Comparison of ENCODE assay signal across 18 mouse cellular contexts in genomic region chr14:104611467-104611866, GRCm38 (mm10).
DNase-seq lines count a peak whose midpoint lies in the region; ATAC-seq and TF ChIP-seq lines count a peak whose summit lies in the region.
"Had no signal": no experiment of that assay in that cellular context is flagged by ENCODE, and none has a peak within 500 bp of the region (broad histone marks: within the 10 kb centered on the region; RNA-seq: fewer than 3 reads in every experiment).

No protein-coding gene starts in this region.

- no peak overlapping the region for H3K27ac ChIP-seq in forebrain, embryonic 14.5 days (ENCODE audit: low read depth, low read length)
- no peak overlapping the region for H3K27ac ChIP-seq in forebrain, embryonic 12.5 days
- H3K27ac ChIP-seq in hindbrain, embryonic 14.5 days: no peak overlapping the region
- no peak overlapping the region for H3K27ac ChIP-seq in hindbrain, embryonic 12.5 days
- no peak overlapping the region for H3K27ac ChIP-seq in hindbrain, postnatal 0 days
- H3K27ac ChIP-seq: heart, embryonic 13.5 days had no signal

- peak; percentile 68 for ATAC-seq in forebrain, embryonic 14.5 days
- no peak for ATAC-seq in forebrain, embryonic 12.5 days (ENCODE audit: low FRiP score)
- ATAC-seq in hindbrain, embryonic 14.5 days (ENCODE audit: low FRiP score): no peak
- ATAC-seq in hindbrain, embryonic 12.5 days (ENCODE audit: low FRiP score): no peak
- ATAC-seq in hindbrain, postnatal 0 days: no peak
- ATAC-seq: intestine, embryonic 16.5 days had no signal

- peak; percentile 50 for DNase-seq in forebrain, embryonic 14.5 days (ENCODE audit: low spot score)
- DNase-seq in hindbrain, embryonic 14.5 days (ENCODE audit: low spot score): peak; percentile 32
- DNase-seq in brain, embryonic 14.5 days (ENCODE audit: low read depth): peak; percentile 72
- DNase-seq in hindbrain, postnatal 0 days (ENCODE audit: low spot score): peak; percentile 12
- no peak for DNase-seq in testis, postnatal 10 days (ENCODE audit: low spot score)
- no peak for DNase-seq in thymus, postnatal 10 days (ENCODE audit: low spot score in 2 of 2)
- DNase-seq: adrenal gland, postnatal 10 days; cerebellum, adult 11-12 months; cerebellum, adult 9-10 months; cerebellum, postnatal 36 days; gastrocnemius, postnatal 36 days; heart, adult 11 months; heart, postnatal 36 days; kidney, adult 2 months had no signal

- no peak for TF ChIP-seq CTCF in brain, embryonic 14.5 days (IDR thresholded peaks at IDR 0.05; ENCODE audit: borderline replicate concordance, extremely low read depth, insufficient read depth, insufficient read length)
- no peak for TF ChIP-seq CTCF in hindbrain, postnatal 0 days (IDR thresholded peaks at IDR 0.05; ENCODE audit: low read depth)

- no peak overlapping the region for H3K4me2 ChIP-seq in forebrain, embryonic 14.5 days (ENCODE audit: low read length)
- no peak overlapping the region for H3K4me2 ChIP-seq in forebrain, embryonic 12.5 days
- H3K4me2 ChIP-seq in hindbrain, embryonic 14.5 days (replicated peaks): no peak overlapping the region
- H3K4me2 ChIP-seq in hindbrain, embryonic 12.5 days (replicated peaks): no peak overlapping the region
- no peak overlapping the region for H3K4me2 ChIP-seq in hindbrain, postnatal 0 days (ENCODE audit: low read depth, low read length)
- H3K4me2 ChIP-seq: heart, embryonic 13.5 days had no signal

- no peaks in the 10 kb centered on the region for H3K36me3 ChIP-seq in forebrain, embryonic 14.5 days (ENCODE audit: control insufficient read depth, insufficient read depth, low read length)
- H3K36me3 ChIP-seq in forebrain, embryonic 12.5 days (replicated peaks): no peaks in the 10 kb centered on the region
- H3K36me3 ChIP-seq in hindbrain, embryonic 14.5 days (replicated peaks; ENCODE audit: control insufficient read depth, insufficient read depth): no peaks in the 10 kb centered on the region
- no peaks in the 10 kb centered on the region for H3K36me3 ChIP-seq in hindbrain, embryonic 12.5 days
- H3K36me3 ChIP-seq in hindbrain, postnatal 0 days (ENCODE audit: insufficient read depth, low read length): no peaks in the 10 kb centered on the region
- H3K36me3 ChIP-seq: heart, embryonic 13.5 days had no signal

- no peak for TF ChIP-seq POLR2A in brain, embryonic 14.5 days (IDR thresholded peaks at IDR 0.05; ENCODE audit: borderline replicate concordance, extremely low read depth, insufficient read depth, insufficient read length, poor library complexity, severe bottlenecking)

- WGBS in forebrain, embryonic 14.5 days: 78% methylated on average over 3 of the region's 3 CpGs
- WGBS in forebrain, embryonic 12.5 days: 85% methylated on average over 3 of the region's 3 CpGs
- WGBS in hindbrain, embryonic 14.5 days: 66% methylated on average over 3 of the region's 3 CpGs
- 88% methylated on average over 3 of the region's 3 CpGs for WGBS in hindbrain, embryonic 12.5 days
- 70% methylated on average over 3 of the region's 3 CpGs for WGBS in hindbrain, postnatal 0 days

- H3K4me3 ChIP-seq in forebrain, embryonic 14.5 days (ENCODE audit: low read depth, low read length): no peak overlapping the region
- no peak overlapping the region for H3K4me3 ChIP-seq in forebrain, embryonic 12.5 days (replicated peaks)
- H3K4me3 ChIP-seq in hindbrain, embryonic 14.5 days (replicated peaks; ENCODE audit: low read length): no peak overlapping the region
- no peak overlapping the region for H3K4me3 ChIP-seq in hindbrain, embryonic 12.5 days
- H3K4me3 ChIP-seq in hindbrain, postnatal 0 days (ENCODE audit: low read length): no peak overlapping the region
- H3K4me3 ChIP-seq: heart, embryonic 13.5 days had no signal

- no peaks in the 10 kb centered on the region for H3K4me1 ChIP-seq in forebrain, embryonic 14.5 days (ENCODE audit: control insufficient read depth, insufficient read depth, low read length)
- H3K4me1 ChIP-seq in forebrain, embryonic 12.5 days: no peaks in the 10 kb centered on the region
- no peaks in the 10 kb centered on the region for H3K4me1 ChIP-seq in hindbrain, embryonic 14.5 days (replicated peaks; ENCODE audit: control insufficient read depth, insufficient read depth, low read length)
- H3K4me1 ChIP-seq in hindbrain, embryonic 12.5 days: no peaks in the 10 kb centered on the region
- no peaks in the 10 kb centered on the region for H3K4me1 ChIP-seq in hindbrain, postnatal 0 days (ENCODE audit: insufficient read depth, low read length)
- H3K4me1 ChIP-seq: heart, embryonic 13.5 days had no signal

- no peaks in the 10 kb centered on the region for H3K9me3 ChIP-seq in forebrain, embryonic 14.5 days (replicated peaks; ENCODE audit: control insufficient read depth, low read length)
- no peaks in the 10 kb centered on the region for H3K9me3 ChIP-seq in forebrain, embryonic 12.5 days
- no peaks in the 10 kb centered on the region for H3K9me3 ChIP-seq in hindbrain, embryonic 14.5 days (ENCODE audit: control insufficient read depth, low read length)
- no peaks in the 10 kb centered on the region for H3K9me3 ChIP-seq in hindbrain, embryonic 12.5 days (replicated peaks)
- no peaks in the 10 kb centered on the region for H3K9me3 ChIP-seq in hindbrain, postnatal 0 days (ENCODE audit: low read length)

- no peaks in the 10 kb centered on the region for H3K27me3 ChIP-seq in forebrain, embryonic 14.5 days (replicated peaks; ENCODE audit: control insufficient read depth, insufficient read depth, low read length)
- no peaks in the 10 kb centered on the region for H3K27me3 ChIP-seq in forebrain, embryonic 12.5 days
- no peaks in the 10 kb centered on the region for H3K27me3 ChIP-seq in hindbrain, embryonic 14.5 days (ENCODE audit: control insufficient read depth, insufficient read depth, low read length)
- no peaks in the 10 kb centered on the region for H3K27me3 ChIP-seq in hindbrain, embryonic 12.5 days
- H3K27me3 ChIP-seq in hindbrain, postnatal 0 days (ENCODE audit: insufficient read depth, low read length): no peaks in the 10 kb centered on the region
- H3K27me3 ChIP-seq: heart, embryonic 13.5 days had no signal

- H3K9ac ChIP-seq in forebrain, embryonic 14.5 days (ENCODE audit: low read length): no peak overlapping the region
- H3K9ac ChIP-seq in forebrain, embryonic 12.5 days: no peak overlapping the region
- no peak overlapping the region for H3K9ac ChIP-seq in hindbrain, embryonic 14.5 days
- no peak overlapping the region for H3K9ac ChIP-seq in hindbrain, embryonic 12.5 days
- H3K9ac ChIP-seq in hindbrain, postnatal 0 days (replicated peaks; ENCODE audit: low read length): no peak overlapping the region
- H3K9ac ChIP-seq: heart, embryonic 13.5 days had no signal

Comparison
In these comparisons a context has a peak if more than half of its experiments do, and no peak if none do; other contexts are left out.
1. DNase-seq: peak in forebrain, embryonic 14.5 days (single experiment), hindbrain, embryonic 14.5 days (single experiment), brain, embryonic 14.5 days (single experiment) and hindbrain, postnatal 0 days (single experiment); none in testis, postnatal 10 days (single experiment) and thymus, postnatal 10 days (0 of 2).